In genomic region chr11:109705336-109706054, GRCm38 (mm10) we compare ENCODE assay signal across 11 mouse cellular contexts. TPM values are rescaled to one million over a fixed set of nuclear protein-coding genes. Genes with fewer than 3 reads are reported as not detected.
DNase-seq lines count a peak whose midpoint lies in the region; ATAC-seq and TF ChIP-seq lines count a peak whose summit lies in the region.
"Had no signal": no experiment of that assay in that cellular context is flagged by ENCODE, and none has a peak within 500 bp of the region (broad histone marks: within the 10 kb centered on the region; RNA-seq: fewer than 3 reads in every experiment).

No protein-coding gene starts in this region.

- no peaks in the 10 kb centered on the region for H3K27me3 ChIP-seq in heart, embryonic 14.5 days (ENCODE audit: control insufficient read depth, insufficient read depth, low read length)
- H3K27me3 ChIP-seq in CH12.LX (replicated peaks): peaks cover 2% of the 10 kb centered on the region
- H3K27me3 ChIP-seq in liver, embryonic 13.5 days: no peaks in the 10 kb centered on the region
- H3K27me3 ChIP-seq: embryonic facial prominence, embryonic 12.5 days; midbrain, embryonic 12.5 days had no signal

- TF ChIP-seq POLR2A in CH12.LX (IDR thresholded peaks at IDR 0.05; ENCODE audit: low read depth, low read length): no peak

- ATAC-seq in heart, embryonic 14.5 days (ENCODE audit: insufficient number of reproducible peaks, insufficient read depth, low FRiP score, low read depth): no peak
- peak; percentile 70 for ATAC-seq in liver, embryonic 13.5 days (ENCODE audit: low read depth)

- DNase-seq in heart, adult 18-20 months: no peak
- no peak for DNase-seq in CH12.LX (ENCODE audit: extremely low read depth)
- DNase-seq in liver, embryonic 13.5 days: no peak
- DNase-seq in adrenal gland, adult 18-20 months (ENCODE audit: low spot score in 2 of 2): no peak
- no peak for DNase-seq in embryo, embryonic 10.5 days (ENCODE audit: low spot score)
- DNase-seq: cerebellum, adult 9-11 months had no signal

- WGBS in heart, embryonic 14.5 days: 39% methylated on average over 9 of the region's 9 CpGs
- 51% methylated on average over 9 of the region's 9 CpGs for WGBS in liver, embryonic 13.5 days (ENCODE audit: insufficient replicate concordance)

- peak overlapping the region; percentile 15 to 69; a peak in 3 of 4 replicates for H3K27ac ChIP-seq in heart, embryonic 14.5 days (replicated peaks in 1 of 2; ENCODE audit: control insufficient read depth in 1 of 2, insufficient read depth in 1 of 2, low read depth in 2 of 2, low read length in 2 of 2)
- no peak overlapping the region for H3K27ac ChIP-seq in CH12.LX (ENCODE audit: insufficient read depth, low read depth)
- H3K27ac ChIP-seq in brown adipose tissue, adult 24 weeks (replicated peaks; ENCODE audit: low read depth, low read length): 0 out of 2 replicates have a peak overlapping the region, but pooled peaks have one; percentile 61
- peak overlapping the region; percentile 58 for H3K27ac ChIP-seq in liver, embryonic 13.5 days
- H3K27ac ChIP-seq: embryonic facial prominence, embryonic 12.5 days; midbrain, embryonic 12.5 days had no signal

- H3K36me3 ChIP-seq in heart, embryonic 14.5 days (ENCODE audit: control insufficient read depth, insufficient read depth, low read length): no peaks in the 10 kb centered on the region
- no peaks in the 10 kb centered on the region for H3K36me3 ChIP-seq in CH12.LX (replicated peaks in 1 of 2; ENCODE audit: control insufficient read depth in 1 of 2, insufficient read depth in 1 of 2, low read length in 1 of 2)
- no peaks in the 10 kb centered on the region for H3K36me3 ChIP-seq in liver, embryonic 13.5 days
- H3K36me3 ChIP-seq: embryonic facial prominence, embryonic 12.5 days; midbrain, embryonic 12.5 days had no signal

- H3K79me2 ChIP-seq in CH12.LX (replicated peaks; ENCODE audit: control insufficient read depth, extremely low read depth, insufficient read depth, poor library complexity, severe bottlenecking): no peaks in the 10 kb centered on the region

- H3K9ac ChIP-seq in heart, embryonic 14.5 days (ENCODE audit: low read length): no peak overlapping the region
- no peak overlapping the region for H3K9ac ChIP-seq in CH12.LX (ENCODE audit: insufficient read depth, low read depth)
- H3K9ac ChIP-seq in liver, embryonic 13.5 days: no peak overlapping the region
- H3K9ac ChIP-seq: embryonic facial prominence, embryonic 12.5 days; midbrain, embryonic 12.5 days had no signal

- TF ChIP-seq EP300 in CH12.LX (IDR thresholded peaks at IDR 0.05; ENCODE audit: low read length): no peak

- TF ChIP-seq RAD21 in CH12.LX (IDR thresholded peaks at IDR 0.05; ENCODE audit: low read depth, low read length): no peak

- H3K9me3 ChIP-seq in heart, embryonic 14.5 days (ENCODE audit: control insufficient read depth, low read length): no peaks in the 10 kb centered on the region
- H3K9me3 ChIP-seq in CH12.LX (replicated peaks; ENCODE audit: low read length): no peaks in the 10 kb centered on the region
- H3K9me3 ChIP-seq in liver, embryonic 13.5 days (replicated peaks): no peaks in the 10 kb centered on the region
- H3K9me3 ChIP-seq: embryonic facial prominence, embryonic 12.5 days; midbrain, embryonic 12.5 days had no signal

- no peak for TF ChIP-seq CTCF in CH12.LX (conservative IDR thresholded peaks at IDR 0.05 in 1 of 2, IDR thresholded peaks at IDR 0.05 in 1 of 2; ENCODE audit: low read depth in 2 of 2, low read length in 2 of 2)

- peaks cover 16 to 19% of the 10 kb centered on the region in 2 experiments for H3K4me1 ChIP-seq in heart, embryonic 14.5 days (ENCODE audit: control insufficient read depth in 2 of 2, insufficient read depth in 2 of 2, low read length in 2 of 2)
- peaks cover 13 to 28% of the 10 kb centered on the region in 2 experiments for H3K4me1 ChIP-seq in CH12.LX (ENCODE audit: control insufficient read depth in 1 of 2, insufficient read depth in 2 of 2)
- peaks cover 7% of the 10 kb centered on the region; the same call in 1 of the 2 replicates for H3K4me1 ChIP-seq in brown adipose tissue, adult 24 weeks (ENCODE audit: control insufficient read depth, insufficient read depth, insufficient read length, low read length)
- peaks cover 25% of the 10 kb centered on the region for H3K4me1 ChIP-seq in liver, embryonic 13.5 days (replicated peaks)

- in situ Hi-C loops in CH12.LX (cut with MboI; ENCODE audit: low pct_ligation_motif_present, low pct_unique_long_range_greater_than_20kb, low sequenced_read_pairs): no loop called here

- dilution Hi-C loops in CH12.LX (cut with MboI; ENCODE audit: extremely low pct_ligation_motif_present, extremely low pct_unique_long_range_greater_than_20kb, low sequenced_read_pairs): no loop called here

- no peak overlapping the region for H3K4me3 ChIP-seq in heart, embryonic 14.5 days (ENCODE audit: control insufficient read depth in 1 of 2, insufficient read depth in 1 of 2, low read depth in 1 of 2, low read length in 2 of 2)
- no peak overlapping the region for H3K4me3 ChIP-seq in CH12.LX (replicated peaks in 1 of 3; ENCODE audit: low read depth in 2 of 3, low read length in 2 of 3, poor library complexity in 1 of 3)
- H3K4me3 ChIP-seq in brown adipose tissue, adult 24 weeks (ENCODE audit: insufficient read depth, low read depth, low read length): no peak overlapping the region
- no peak overlapping the region for H3K4me3 ChIP-seq in liver, embryonic 13.5 days (replicated peaks)
- H3K4me3 ChIP-seq: embryonic facial prominence, embryonic 12.5 days; midbrain, embryonic 12.5 days had no signal

- H3K4me2 ChIP-seq in heart, embryonic 14.5 days (ENCODE audit: low read length): peak overlapping the region; percentile 56
- H3K4me2 ChIP-seq in CH12.LX (ENCODE audit: insufficient read depth, low read depth, poor library complexity, severe bottlenecking): no peak overlapping the region
- H3K4me2 ChIP-seq in liver, embryonic 13.5 days: 0 out of 2 replicates have a peak overlapping the region, but pooled peaks have one; percentile 14
- H3K4me2 ChIP-seq: embryonic facial prominence, embryonic 12.5 days; midbrain, embryonic 12.5 days had no signal

TF ChIP-seq in CH12.LX, 34 proteins besides CTCF, POLR2A, EP300 and RAD21:
- TF ChIP-seq MXI1 (IDR thresholded peaks at IDR 0.05; ENCODE audit: low read depth, low read length) (no peak), MYC (IDR thresholded peaks at IDR 0.05; ENCODE audit: low read depth, low read length) (no peak), BHLHE40 (IDR thresholded peaks at IDR 0.05; ENCODE audit: low read depth, low read length) (no peak), MEF2A (IDR thresholded peaks at IDR 0.05; ENCODE audit: borderline replicate concordance, low read depth, low read length) (0 out of 2 replicates have a peak, but pooled peaks have one; percentile 24), USF2 (conservative IDR thresholded peaks at IDR 0.05; ENCODE audit: low read depth, low read length) (no peak), ZMIZ1 (IDR thresholded peaks at IDR 0.05; ENCODE audit: low read depth, low read length) (no peak), IRF4 (IDR thresholded peaks at IDR 0.05; ENCODE audit: low read depth, low read length) (no peak), MAFK (IDR thresholded peaks at IDR 0.05; ENCODE audit: insufficient replicate concordance, low read length) (no peak), GABPA (IDR thresholded peaks at IDR 0.05; ENCODE audit: insufficient replicate concordance, low read depth, low read length) (no peak), SMC3 (IDR thresholded peaks at IDR 0.05; ENCODE audit: low read depth, low read length) (no peak), ELF1 (IDR thresholded peaks at IDR 0.05; ENCODE audit: low read depth, low read length) (no peak), USF1 (IDR thresholded peaks at IDR 0.05; ENCODE audit: low read depth, low read length) (peak; percentile 18; the same call in 1 of the 2 replicates), E2F4 (IDR thresholded peaks at IDR 0.05; ENCODE audit: insufficient replicate concordance, low read depth, low read length) (no peak), CHD1 (IDR thresholded peaks at IDR 0.05; ENCODE audit: low read depth, low read length) (no peak)
TF ChIP-seq in CH12.LX: peak in this region for 2.

RNA-seq across cellular contexts. Expression of gene Fam20a, which starts 16.6 kb away (rescaled TPM):
- 2.1 and 2.6 TPM in 2 replicates for polyA plus RNA-seq in heart, embryonic 14.5 days (2014; fragmentation: Nextera tagmentation; extraction: Ambion mirVana)
- 1 to 10 TPM; 5.8 to 7.4 TPM for total RNA-seq in heart, adult 18-20 months (2021)
- total RNA-seq in CH12.LX (2012; rRNA removed): 0.08 TPM in 1 of 2 replicates, not detected in the other
- not detected in 2 replicates for total RNA-seq in CH12.LX (2014; rRNA removed)
- not detected in 2 replicates for polyA plus RNA-seq in CH12.LX (2012; ENCODE audit: insufficient read length, low read depth)
- polyA plus RNA-seq in brown adipose tissue, adult 24 weeks (2012; ENCODE audit: insufficient read depth, insufficient read length, missing spikeins): 2.3 and 2.6 TPM in 2 replicates
- polyA plus RNA-seq in liver, embryonic 13.5 days (2015; fragmentation: Nextera tagmentation; extraction: Ambion mirVana): 3.7 and 4.1 TPM in 2 replicates
- 1 to 10 TPM; 2.6 to 3.0 TPM for total RNA-seq in adrenal gland, adult 18-20 months (2021)
- total RNA-seq: hematopoietic stem cell, adult 5-6 weeks had no signal

RNA-seq across cellular contexts. Expression of gene Prkar1a, which starts 56.3 kb away (rescaled TPM):
- polyA plus RNA-seq in heart, embryonic 14.5 days (2014; fragmentation: Nextera tagmentation; extraction: Ambion mirVana): 492 and 510 TPM in 2 replicates
- total RNA-seq in heart, adult 18-20 months (2021): 100 to 1,000 TPM; 371 to 461 TPM
- 89.6 and 93.1 TPM in 2 replicates for total RNA-seq in CH12.LX (2012; rRNA removed)
- 104 and 111 TPM in 2 replicates for total RNA-seq in CH12.LX (2014; rRNA removed)
- 203 and 220 TPM in 2 replicates for polyA plus RNA-seq in CH12.LX (2012; ENCODE audit: insufficient read length, low read depth)
- 98.4 and 102 TPM in 2 replicates for polyA plus RNA-seq in brown adipose tissue, adult 24 weeks (2012; ENCODE audit: insufficient read depth, insufficient read length, missing spikeins)
- polyA plus RNA-seq in liver, embryonic 13.5 days (2015; fragmentation: Nextera tagmentation; extraction: Ambion mirVana): 126 and 148 TPM in 2 replicates
- total RNA-seq in adrenal gland, adult 18-20 months (2021): 100 to 1,000 TPM; 376 to 457 TPM
